Mouse (Mus musculus): ENCODE measurements around the gene Ccdc115. TPM values are rescaled to one million over a fixed set of nuclear protein-coding genes. Genes with fewer than 3 reads are reported as not detected.

The Ccdc115 gene
- polyA plus RNA-seq, 1 experiment from 2014 or later = 51.9 TPM

- Histone ChIP-seq H3K4me2 (ENCODE audit: low read depth, low read length) (peak overlapping the region; percentile 95), H3K27me3 (ENCODE audit: control insufficient read depth, insufficient read depth, low read length) (peaks cover 4% of the 10 kb centered on the region; the same call in 1 of the 2 replicates), H3K9ac (replicated peaks; ENCODE audit: low read length) (peak overlapping the region; percentile 59), H3K36me3 (replicated peaks; ENCODE audit: control insufficient read depth, insufficient read depth, low read depth, low read length) (no peaks in the 10 kb centered on the region), H3K27ac (replicated peaks; ENCODE audit: low read depth, low read length) (no peak overlapping the region), H3K4me1 (ENCODE audit: control insufficient read depth, insufficient read depth, low read length) (no peaks in the 10 kb centered on the region), H3K4me3 (ENCODE audit: low read depth, low read length) (peak overlapping the region; percentile 48), H3K9me3 (replicated peaks; ENCODE audit: control insufficient read depth, low read length) (no peaks in the 10 kb centered on the region)
- DNase-seq (ENCODE audit: low spot score) = peak; percentile 67
- under 1% methylated on average over 43 of the region's 43 CpGs for WGBS
- peak; percentile 72 for ATAC-seq (replicated peaks; ENCODE audit: insufficient number of reproducible peaks, low FRiP score, low TSS enrichment, low read depth)
Observed at GRCm38 (mm10) chr1:34472427-34473300, 33.2 kb upstream of the Ccdc115 start.

GRCm38 (mm10) chr1:34469801-34470200 lies 30.3 kb upstream of the Ccdc115 start:
- 67% methylated on average over 5 of the region's 5 CpGs for WGBS
- Histone ChIP-seq H3K36me3 (replicated peaks; ENCODE audit: control insufficient read depth, insufficient read depth, low read depth, low read length) (no peaks in the 10 kb centered on the region), H3K27me3 (ENCODE audit: control insufficient read depth, insufficient read depth, low read length) (peaks cover 4% of the 10 kb centered on the region; the same call in 1 of the 2 replicates), H3K27ac (replicated peaks; ENCODE audit: low read depth, low read length) (no peak overlapping the region), H3K4me3 (ENCODE audit: low read depth, low read length) (no peak overlapping the region), H3K4me1 (ENCODE audit: control insufficient read depth, insufficient read depth, low read length) (no peaks in the 10 kb centered on the region), H3K4me2 (ENCODE audit: low read depth, low read length) (no peak overlapping the region), H3K9me3 (replicated peaks; ENCODE audit: control insufficient read depth, low read length) (no peaks in the 10 kb centered on the region), H3K9ac (replicated peaks; ENCODE audit: low read length) (no peak overlapping the region)
- ATAC-seq (replicated peaks; ENCODE audit: insufficient number of reproducible peaks, low FRiP score, low TSS enrichment, low read depth) = no peak
- DNase-seq (ENCODE audit: low spot score) = no peak

- no peak for ATAC-seq (replicated peaks; ENCODE audit: insufficient number of reproducible peaks, low FRiP score, low TSS enrichment, low read depth)
Observed at GRCm38 (mm10) chr1:34468500-34468899, 29.0 kb upstream of the Ccdc115 start.

GRCm38 (mm10) chr1:34468051-34468450 lies 28.6 kb upstream of the Ccdc115 start:
- Histone ChIP-seq H3K4me1 (ENCODE audit: control insufficient read depth, insufficient read depth, low read length) (no peaks in the 10 kb centered on the region), H3K27ac (replicated peaks; ENCODE audit: low read depth, low read length) (no peak overlapping the region), H3K4me2 (ENCODE audit: low read depth, low read length) (no peak overlapping the region), H3K36me3 (replicated peaks; ENCODE audit: control insufficient read depth, insufficient read depth, low read depth, low read length) (no peaks in the 10 kb centered on the region), H3K4me3 (ENCODE audit: low read depth, low read length) (no peak overlapping the region), H3K9ac (replicated peaks; ENCODE audit: low read length) (no peak overlapping the region), H3K27me3 (ENCODE audit: control insufficient read depth, insufficient read depth, low read length) (peaks cover 4% of the 10 kb centered on the region; the same call in 1 of the 2 replicates), H3K9me3 (replicated peaks; ENCODE audit: control insufficient read depth, low read length) (no peaks in the 10 kb centered on the region)
- DNase-seq (ENCODE audit: low spot score) = no peak
- WGBS = 53% methylated on average over 3 of the region's 3 CpGs
- no peak for ATAC-seq (replicated peaks; ENCODE audit: insufficient number of reproducible peaks, low FRiP score, low TSS enrichment, low read depth)

More at GRCm38 (mm10) chr1:34468500-34468899, 29.0 kb upstream of the Ccdc115 start:
- DNase-seq (ENCODE audit: low spot score) = no peak
- Histone ChIP-seq H3K9ac (replicated peaks; ENCODE audit: low read length) (no peak overlapping the region), H3K4me3 (ENCODE audit: low read depth, low read length) (no peak overlapping the region), H3K4me2 (ENCODE audit: low read depth, low read length) (no peak overlapping the region), H3K4me1 (ENCODE audit: control insufficient read depth, insufficient read depth, low read length) (no peaks in the 10 kb centered on the region), H3K27me3 (ENCODE audit: control insufficient read depth, insufficient read depth, low read length) (peaks cover 4% of the 10 kb centered on the region; the same call in 1 of the 2 replicates), H3K36me3 (replicated peaks; ENCODE audit: control insufficient read depth, insufficient read depth, low read depth, low read length) (no peaks in the 10 kb centered on the region), H3K27ac (replicated peaks; ENCODE audit: low read depth, low read length) (no peak overlapping the region), H3K9me3 (replicated peaks; ENCODE audit: control insufficient read depth, low read length) (no peaks in the 10 kb centered on the region)
- 74% methylated on average over 4 of the region's 4 CpGs for WGBS

- H3K27ac ChIP-seq (replicated peaks; ENCODE audit: low read depth, low read length) = no peak overlapping the region
- no peak overlapping the region for H3K9ac ChIP-seq (replicated peaks; ENCODE audit: low read length)
- no peak overlapping the region for H3K4me2 ChIP-seq (ENCODE audit: low read depth, low read length)
- H3K9me3 ChIP-seq (replicated peaks; ENCODE audit: control insufficient read depth, low read length) = no peaks in the 10 kb centered on the region
- DNase-seq (ENCODE audit: low spot score) (no peak), ATAC-seq (replicated peaks; ENCODE audit: insufficient number of reproducible peaks, low FRiP score, low TSS enrichment, low read depth) (no peak)
- H3K4me1 ChIP-seq (ENCODE audit: control insufficient read depth, insufficient read depth, low read length) = no peaks in the 10 kb centered on the region
- WGBS = 81% methylated on average over 6 of the region's 6 CpGs
- H3K36me3 ChIP-seq (replicated peaks; ENCODE audit: control insufficient read depth, insufficient read depth, low read depth, low read length) = no peaks in the 10 kb centered on the region
- no peak overlapping the region for H3K4me3 ChIP-seq (ENCODE audit: low read depth, low read length)
- no peaks in the 10 kb centered on the region; the same call in 1 of the 2 replicates for H3K27me3 ChIP-seq (ENCODE audit: control insufficient read depth, insufficient read depth, low read length)
Observed at GRCm38 (mm10) chr1:34465445-34465844, 26.0 kb upstream of the Ccdc115 start.

GRCm38 (mm10) chr1:34464310-34464817 lies 24.9 kb upstream of the Ccdc115 start:
- no peaks in the 10 kb centered on the region for H3K9me3 ChIP-seq (replicated peaks; ENCODE audit: control insufficient read depth, low read length)
- DNase-seq (ENCODE audit: low spot score) (no peak), ATAC-seq (replicated peaks; ENCODE audit: insufficient number of reproducible peaks, low FRiP score, low TSS enrichment, low read depth) (no peak)
- H3K4me3 ChIP-seq (ENCODE audit: low read depth, low read length) = no peak overlapping the region
- H3K27me3 ChIP-seq (ENCODE audit: control insufficient read depth, insufficient read depth, low read length) = no peaks in the 10 kb centered on the region; the same call in 1 of the 2 replicates
- no peak overlapping the region for H3K4me2 ChIP-seq (ENCODE audit: low read depth, low read length)
- no peak overlapping the region for H3K9ac ChIP-seq (replicated peaks; ENCODE audit: low read length)
- H3K4me1 ChIP-seq (ENCODE audit: control insufficient read depth, insufficient read depth, low read length) = no peaks in the 10 kb centered on the region; the same call in 1 of the 2 replicates
- H3K27ac ChIP-seq (replicated peaks; ENCODE audit: low read depth, low read length) = no peak overlapping the region
- H3K36me3 ChIP-seq (replicated peaks; ENCODE audit: control insufficient read depth, insufficient read depth, low read depth, low read length) = no peaks in the 10 kb centered on the region
- WGBS = 87% methylated on average over 8 of the region's 8 CpGs

GRCm38 (mm10) chr1:34462766-34463165 lies 23.3 kb upstream of the Ccdc115 start:
- H3K4me3 ChIP-seq (ENCODE audit: low read depth, low read length) = no peak overlapping the region
- H3K27me3 ChIP-seq (ENCODE audit: control insufficient read depth, insufficient read depth, low read length) = peaks cover 8% of the 10 kb centered on the region
- ATAC-seq (replicated peaks; ENCODE audit: insufficient number of reproducible peaks, low FRiP score, low TSS enrichment, low read depth) (no peak), DNase-seq (ENCODE audit: low spot score) (peak; percentile 72)
- 15% methylated on average over 7 of the region's 7 CpGs for WGBS
- H3K27ac ChIP-seq (replicated peaks; ENCODE audit: low read depth, low read length) = no peak overlapping the region
- H3K9ac ChIP-seq (replicated peaks; ENCODE audit: low read length) = no peak overlapping the region
- no peak overlapping the region for H3K4me2 ChIP-seq (ENCODE audit: low read depth, low read length)
- no peaks in the 10 kb centered on the region; the same call in 1 of the 2 replicates for H3K4me1 ChIP-seq (ENCODE audit: control insufficient read depth, insufficient read depth, low read length)
- no peaks in the 10 kb centered on the region for H3K9me3 ChIP-seq (replicated peaks; ENCODE audit: control insufficient read depth, low read length)
- no peaks in the 10 kb centered on the region for H3K36me3 ChIP-seq (replicated peaks; ENCODE audit: control insufficient read depth, insufficient read depth, low read depth, low read length)

- 2% methylated on average over 15 of the region's 15 CpGs for WGBS
- Histone ChIP-seq H3K36me3 (replicated peaks; ENCODE audit: control insufficient read depth, insufficient read depth, low read depth, low read length) (no peaks in the 10 kb centered on the region), H3K4me1 (ENCODE audit: control insufficient read depth, insufficient read depth, low read length) (no peaks in the 10 kb centered on the region; the same call in 1 of the 2 replicates), H3K4me3 (ENCODE audit: low read depth, low read length) (peak overlapping the region; percentile 58), H3K4me2 (ENCODE audit: low read depth, low read length) (peak overlapping the region; percentile 89), H3K9me3 (replicated peaks; ENCODE audit: control insufficient read depth, low read length) (no peaks in the 10 kb centered on the region), H3K27ac (replicated peaks; ENCODE audit: low read depth, low read length) (no peak overlapping the region), H3K27me3 (ENCODE audit: control insufficient read depth, insufficient read depth, low read length) (peaks cover 10% of the 10 kb centered on the region), H3K9ac (replicated peaks; ENCODE audit: low read length) (no peak overlapping the region; the same call in 1 of the 2 replicates)
- peak; percentile 3 for DNase-seq (ENCODE audit: low spot score)
- no peak for ATAC-seq (replicated peaks; ENCODE audit: insufficient number of reproducible peaks, low FRiP score, low TSS enrichment, low read depth)
Observed at GRCm38 (mm10) chr1:34460061-34460441, 20.6 kb upstream of the Ccdc115 start.
